Mouse (Mus musculus) intestine, embryonic 16.5 days (tissue): ENCODE measurements at regions not wholly inside any gene's neighbourhood (a gene's known extent, or its start where the extent isn't known, plus 50 kb on each side); places are given as distances from the start of the nearest gene placed in this dataset.
"Not testable (repeated sequence)": the region's sequence is repeated elsewhere in the genome, so short reads cannot be mapped to it uniquely, and the experiment has no call there.

Experiments used
- ATAC-seq: fragments of 200-750 bp; cut with Nextera tagmentation; 2 replicates; pipeline ENCODE4 v1.8.0; 2017; ENCODE audit warnings: moderate TSS enrichment, moderate library complexity
- H3K27ac ChIP-seq: fragments of 300-500 bp; sonication (generic); 2 replicates; pipeline ENCODE4 v1.5.1; 2014; ENCODE audit warnings: mild to moderate bottlenecking, low read length
- H3K27me3 ChIP-seq: fragments of 300-500 bp; sonication (generic); replicated peaks from 2 replicates; pipeline ENCODE4 v1.6.1; 2014; ENCODE audit warnings: low read length, control low read depth, mixed read lengths; ENCODE audit not compliant: control insufficient read depth, insufficient read depth
- H3K36me3 ChIP-seq: fragments of 300-500 bp; sonication (generic); 2 replicates; pipeline ENCODE4 v1.6.1; 2014; ENCODE audit warnings: low read length, control low read depth; ENCODE audit not compliant: control insufficient read depth, insufficient read depth
- H3K4me1 ChIP-seq: fragments of 300-500 bp; sonication (generic); 2 replicates; pipeline ENCODE4 v1.6.1; 2014; ENCODE audit warnings: low read length, control low read depth, mixed read lengths; ENCODE audit not compliant: control insufficient read depth, insufficient read depth
- H3K4me2 ChIP-seq: fragments of 300-500 bp; sonication (generic); 2 replicates; pipeline ENCODE4 v1.6.1; 2014; ENCODE audit warnings: low read depth, low read length, control low read depth
- H3K4me3 ChIP-seq: fragments of 300-500 bp; sonication (generic); 2 replicates; pipeline ENCODE4 v1.5.1; 2014; ENCODE audit warnings: mild to moderate bottlenecking, low read length
- H3K9ac ChIP-seq: fragments of 300-500 bp; sonication (generic); 2 replicates; pipeline ENCODE4 v1.6.1; 2014; ENCODE audit warnings: low read depth, low read length
- H3K9me3 ChIP-seq: fragments of 300-500 bp; sonication (generic); 2 replicates; pipeline ENCODE4 v1.6.1; 2016; ENCODE audit warnings: low read length, control low read depth; ENCODE audit not compliant: control insufficient read depth
- WGBS: fragments of 180-500 bp; shearing (Covaris S2); extraction: QIAGEN DNeasy Blood & Tissue Kit; methylation state at CpG from one replicate; pipeline ENCODE4 v1.1.7; 2014; 5-methylcytosine and 5-hydroxymethylcytosine counted together

DNA sequence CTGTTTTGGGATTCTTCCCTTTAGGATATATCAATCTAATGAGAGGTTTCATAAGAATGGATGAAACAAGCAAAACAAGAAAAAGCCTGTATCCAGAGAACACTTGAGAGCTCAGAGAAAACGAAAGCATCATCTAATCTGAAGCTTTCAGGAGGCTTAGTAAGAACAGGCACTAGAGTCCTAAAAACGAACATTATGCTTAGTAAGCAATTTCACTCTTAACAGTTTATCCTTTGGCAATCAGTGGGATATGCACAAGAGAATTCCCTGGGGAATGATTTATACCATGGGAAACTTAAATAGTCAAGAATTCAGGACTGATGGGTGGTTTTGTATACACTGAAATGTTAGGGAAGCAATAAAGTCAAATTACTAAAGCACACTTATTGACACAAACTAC is 521.5 kb upstream of the Clint1 start:
- Histone ChIP-seq H3K4me3 (no peak overlapping the region), H3K36me3 (no peaks in the 10 kb centered on the region), H3K4me2 (no peak overlapping the region), H3K9me3 (no peaks in the 10 kb centered on the region), H3K4me1 (no peaks in the 10 kb centered on the region), H3K27me3 (no peaks in the 10 kb centered on the region), H3K9ac (no peak overlapping the region), H3K27ac (no peak overlapping the region)
- ATAC-seq = no peak
- WGBS = 58% methylated on average over 2 of the region's 2 CpGs

DNA sequence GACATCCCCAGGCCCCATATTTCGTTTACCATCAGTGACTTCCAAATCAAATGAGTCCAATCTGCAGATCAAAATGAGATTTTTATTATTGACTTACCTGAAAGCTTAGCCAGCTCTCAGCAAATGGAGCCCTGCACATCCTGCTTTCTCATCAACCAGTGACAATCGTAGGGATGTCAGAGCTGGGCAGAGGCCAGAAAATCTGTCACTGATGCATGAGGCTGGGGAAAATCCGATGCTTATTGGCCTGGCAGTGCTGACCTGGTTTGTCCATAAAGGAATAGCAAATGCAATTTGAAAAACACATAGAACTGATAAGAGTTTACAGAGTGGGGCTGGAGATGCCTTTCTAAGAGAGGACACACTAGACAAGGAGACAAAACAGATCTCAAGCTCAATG is 518.1 kb upstream of the Clint1 start:
- no peak for ATAC-seq
- Histone ChIP-seq H3K36me3 (no peaks in the 10 kb centered on the region), H3K4me3 (no peak overlapping the region), H3K27ac (no peak overlapping the region), H3K9ac (no peak overlapping the region), H3K9me3 (no peaks in the 10 kb centered on the region), H3K4me2 (no peak overlapping the region), H3K27me3 (no peaks in the 10 kb centered on the region), H3K4me1 (no peaks in the 10 kb centered on the region)
- WGBS = 72% methylated on average over 3 of the region's 3 CpGs

DNA sequence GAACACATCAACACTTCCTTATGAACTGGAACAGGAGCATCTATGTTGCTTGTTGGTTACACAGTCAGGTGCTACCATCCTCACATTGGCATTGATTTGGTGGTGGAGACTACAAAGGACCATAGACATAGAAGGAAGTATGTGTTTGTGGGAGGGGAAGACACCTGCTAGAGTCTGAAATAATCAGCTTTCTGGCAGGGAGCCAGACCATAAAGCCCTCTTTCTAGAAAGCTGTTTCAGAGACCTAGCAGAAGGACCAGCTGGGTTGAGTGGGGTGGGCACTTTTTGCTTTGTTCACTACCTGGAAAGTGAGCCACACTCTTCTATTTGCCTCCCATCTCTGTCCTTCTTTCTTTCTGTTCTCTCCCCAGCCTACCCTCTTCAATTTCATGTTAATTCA is 502.5 kb upstream of the Clint1 start:
- Histone ChIP-seq H3K9me3 (no peaks in the 10 kb centered on the region), H3K4me1 (no peaks in the 10 kb centered on the region), H3K27me3 (no peaks in the 10 kb centered on the region), H3K36me3 (no peaks in the 10 kb centered on the region), H3K4me3 (no peak overlapping the region), H3K4me2 (no peak overlapping the region), H3K27ac (no peak overlapping the region), H3K9ac (no peak overlapping the region)
- ATAC-seq = no peak

DNA sequence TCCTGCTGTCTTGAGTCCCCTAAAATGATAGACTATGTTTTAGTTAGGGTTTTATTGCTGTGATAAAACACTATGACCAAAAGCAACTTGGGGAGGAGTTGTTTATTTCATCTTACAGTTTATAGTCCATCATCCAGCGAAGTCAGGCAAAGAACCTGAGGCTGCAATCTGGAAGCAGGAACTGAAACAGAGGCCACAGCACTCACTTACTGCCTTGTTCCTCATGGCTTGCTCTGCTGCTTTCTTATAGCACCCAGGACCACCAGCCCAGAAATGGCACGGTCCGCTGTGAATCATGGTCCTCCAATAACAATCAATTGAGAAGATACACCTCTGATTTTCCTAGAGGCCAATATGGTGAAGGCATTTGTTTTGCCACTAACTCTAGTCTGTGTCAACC is 486.5 kb upstream of the Clint1 start:
- 83% methylated on average over 3 of the region's 3 CpGs for whole genome bisulfite sequencing

DNA sequence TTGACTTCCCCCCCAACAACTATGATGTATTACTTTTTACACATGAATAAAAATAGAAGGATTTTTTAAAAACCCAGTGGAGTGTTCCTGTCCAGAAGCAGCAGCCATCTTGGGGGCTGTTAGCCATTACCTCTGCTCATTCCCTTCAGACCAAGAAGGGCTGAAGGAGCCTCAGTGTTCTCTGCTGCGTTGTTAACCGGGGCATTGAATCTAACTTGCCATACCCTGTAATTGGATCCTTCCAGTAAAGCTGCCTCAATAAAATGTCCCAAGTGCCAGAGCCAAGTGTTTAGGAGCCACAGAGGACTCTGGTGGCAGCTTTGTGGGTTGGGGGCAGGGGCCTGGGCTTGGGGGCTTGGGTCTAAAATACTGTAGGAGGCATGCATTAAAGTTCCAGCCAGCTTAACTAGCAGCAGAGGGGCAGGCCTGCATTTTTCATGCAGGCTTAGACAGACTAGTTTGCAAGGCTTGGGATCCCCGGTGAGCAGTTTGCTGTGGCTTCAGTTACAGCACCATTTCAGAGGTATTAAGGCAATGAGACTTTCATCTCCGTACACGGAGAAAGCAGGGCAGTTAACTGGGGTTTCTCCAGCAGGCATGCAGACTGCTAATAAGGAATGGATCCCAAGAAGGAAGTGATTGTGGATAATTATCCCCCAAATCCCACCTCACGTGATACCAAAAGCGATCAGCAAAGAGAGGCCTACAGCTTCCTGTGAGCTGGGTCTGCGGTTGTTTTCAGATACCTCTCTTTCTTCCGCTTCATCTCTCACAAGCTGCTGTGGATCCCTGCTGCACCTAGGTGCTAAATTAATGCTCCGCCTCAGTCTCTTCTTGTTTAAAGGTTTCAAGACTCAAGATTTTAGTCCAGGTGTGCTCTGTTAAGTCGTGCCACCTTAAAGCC is 462.4 kb upstream of the Clint1 start:
- Histone ChIP-seq H3K4me1 (no peaks in the 10 kb centered on the region), H3K4me3 (no peak overlapping the region), H3K9ac (no peak overlapping the region), H3K27me3 (no peaks in the 10 kb centered on the region), H3K36me3 (no peaks in the 10 kb centered on the region), H3K9me3 (no peaks in the 10 kb centered on the region), H3K27ac (no peak overlapping the region), H3K4me2 (no peak overlapping the region)
- ATAC-seq = no peak
- WGBS = 62% methylated on average over 11 of the region's 11 CpGs

More for the DNA sequence above, 486.5 kb upstream of the Clint1 start:
- Histone ChIP-seq H3K4me1 (no peaks in the 10 kb centered on the region), H3K9ac (no peak overlapping the region), H3K27ac (no peak overlapping the region), H3K27me3 (no peaks in the 10 kb centered on the region), H3K4me2 (no peak overlapping the region), H3K4me3 (no peak overlapping the region), H3K36me3 (no peaks in the 10 kb centered on the region), H3K9me3 (no peaks in the 10 kb centered on the region)
- no peak for ATAC-seq

DNA sequence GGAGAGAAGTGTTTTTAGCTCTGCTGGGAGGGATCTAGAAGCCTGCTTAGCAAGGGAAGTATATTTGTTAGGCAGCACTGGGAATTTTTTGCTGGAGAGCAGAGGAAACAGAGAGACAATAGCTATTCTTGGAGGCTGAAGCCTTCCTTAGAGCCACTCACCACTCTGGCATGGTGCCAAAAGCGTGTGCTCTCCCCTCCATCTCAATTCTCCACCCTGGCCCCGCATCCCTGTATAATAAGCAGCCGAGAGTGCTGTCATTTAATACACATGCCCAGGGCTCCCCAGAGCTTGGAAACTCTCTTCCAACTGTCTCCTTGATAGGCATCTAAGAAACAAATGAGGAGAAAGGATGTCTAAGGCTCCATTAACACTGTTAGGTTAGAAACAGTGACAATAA is 455.8 kb upstream of the Clint1 start:
- Histone ChIP-seq H3K27ac (no peak overlapping the region), H3K9ac (no peak overlapping the region), H3K36me3 (no peaks in the 10 kb centered on the region), H3K4me3 (no peak overlapping the region), H3K9me3 (no peaks in the 10 kb centered on the region), H3K4me1 (no peaks in the 10 kb centered on the region), H3K27me3 (no peaks in the 10 kb centered on the region), H3K4me2 (no peak overlapping the region)
- no peak for ATAC-seq
- WGBS = 38% methylated on average over 3 of the region's 3 CpGs

DNA sequence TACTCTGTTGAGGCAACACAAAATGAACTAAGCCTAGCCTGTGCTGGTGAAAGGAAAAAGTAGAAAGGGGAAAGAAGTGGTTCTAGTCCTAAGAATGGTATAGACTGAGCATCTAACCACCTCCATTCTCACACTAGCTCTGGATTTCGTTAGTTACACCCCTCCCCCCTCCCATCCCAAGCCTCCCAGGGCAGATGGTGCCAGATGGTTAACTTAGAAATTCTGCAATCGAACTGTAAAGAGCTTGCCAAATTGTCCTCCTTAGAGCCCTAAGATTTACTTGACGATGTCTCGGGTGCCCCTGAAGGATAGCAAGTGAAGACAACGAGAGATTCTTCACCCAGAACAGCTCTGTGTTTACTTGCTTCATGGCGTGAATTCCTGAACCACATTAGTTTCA is 453.7 kb upstream of the Clint1 start:
- no peaks in the 10 kb centered on the region for H3K9me3 ChIP-seq
- H3K4me2 ChIP-seq = no peak overlapping the region
- no peak overlapping the region for H3K9ac ChIP-seq
- no peaks in the 10 kb centered on the region for H3K36me3 ChIP-seq
- 47% methylated on average over 6 of the region's 6 CpGs for whole genome bisulfite sequencing
- no peak overlapping the region for H3K4me3 ChIP-seq
- no peaks in the 10 kb centered on the region for H3K27me3 ChIP-seq
- H3K4me1 ChIP-seq = no peaks in the 10 kb centered on the region
- no peak overlapping the region for H3K27ac ChIP-seq
- no peak for ATAC-seq

DNA sequence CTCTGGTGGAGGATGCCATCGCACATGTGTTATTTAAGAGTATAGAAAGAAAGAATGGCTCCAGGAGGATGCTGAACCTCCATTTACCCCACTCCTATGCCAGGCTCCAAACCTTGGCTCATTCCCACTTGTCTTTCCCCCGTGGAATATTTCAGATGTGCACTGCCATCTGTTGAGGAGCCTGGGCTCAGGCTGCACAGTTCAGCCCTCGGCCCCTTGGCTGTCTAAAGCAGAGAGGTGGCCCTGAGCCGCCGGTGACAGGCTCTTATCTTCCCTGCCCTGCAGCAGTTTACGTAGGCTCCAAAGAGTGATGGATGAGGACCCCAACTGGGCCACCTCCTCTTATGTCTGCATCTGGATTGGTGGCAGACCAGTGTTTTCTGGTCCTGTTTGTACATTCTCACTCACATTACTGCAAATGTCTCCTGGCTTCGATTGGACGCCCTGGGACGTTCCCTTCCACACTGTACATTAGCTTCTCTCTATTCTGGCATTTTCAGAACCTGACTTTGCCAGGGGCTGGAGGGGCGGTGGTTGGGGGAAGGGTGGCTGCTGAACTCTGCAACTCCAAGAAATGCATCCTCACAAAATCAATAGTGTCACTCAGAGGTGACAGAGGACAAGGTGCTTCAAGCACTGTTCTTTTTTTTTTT is 447.3 kb upstream of the Clint1 start:
- Histone ChIP-seq H3K4me2 (no peak overlapping the region), H3K36me3 (no peaks in the 10 kb centered on the region), H3K4me1 (no peaks in the 10 kb centered on the region), H3K27me3 (no peaks in the 10 kb centered on the region), H3K9me3 (no peaks in the 10 kb centered on the region), H3K27ac (no peak overlapping the region), H3K4me3 (no peak overlapping the region), H3K9ac (no peak overlapping the region)
- ATAC-seq = no peak
- 58% methylated on average over 10 of the region's 10 CpGs for WGBS

DNA sequence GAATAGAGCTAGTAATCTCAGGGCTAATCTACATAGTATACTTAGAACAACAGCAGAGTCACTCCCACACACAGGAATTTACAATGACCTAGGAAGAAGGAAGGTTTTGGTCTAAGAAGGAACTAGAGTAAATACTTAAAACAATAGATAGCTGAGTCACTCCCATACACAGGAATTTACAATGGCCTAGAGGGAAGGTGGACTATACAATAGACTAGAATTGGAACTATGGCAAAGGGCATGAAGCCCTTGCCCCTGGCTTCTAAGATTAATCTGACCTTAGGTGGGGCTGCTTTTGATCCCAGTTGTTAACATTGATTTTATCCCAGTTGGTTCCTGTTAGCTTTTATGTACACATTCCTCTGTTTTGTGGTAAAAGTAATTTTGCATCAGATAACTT is 427.8 kb upstream of the Clint1 start:
- H3K9ac ChIP-seq, H3K4me2 ChIP-seq: not testable (repeated sequence)

More for the DNA sequence above, 427.8 kb upstream of the Clint1 start:
- not testable (repeated sequence) for H3K27me3 ChIP-seq, ATAC-seq, H3K9me3 ChIP-seq, H3K4me1 ChIP-seq, H3K36me3 ChIP-seq, H3K27ac ChIP-seq, H3K4me3 ChIP-seq
